Mouse (Mus musculus) MEL-GATA-1-ER (cell line): ENCODE data around the gene Hus1b.

Source experiments
- DNase-seq: peaks from one replicate; pipeline ENCODE4 v3.0.0-alpha.2; 2012; ENCODE audit warnings: low read depth; ENCODE audit errors: extremely low read depth

The Hus1b gene

GRCm38 (mm10) chr13:30947540-30947939 lies at the start of gene Hus1b:
Gene Hus1b, minus strand, starts transcription at chr13:30947759.
- no peak for DNase-seq

- DNase-seq: no peak
Observed at GRCm38 (mm10) chr13:30994249-30994858, 46.8 kb upstream of the Hus1b start.

GRCm38 (mm10) chr13:30993819-30994218 lies 46.3 kb upstream of the Hus1b start:
- no peak for DNase-seq

DNA sequence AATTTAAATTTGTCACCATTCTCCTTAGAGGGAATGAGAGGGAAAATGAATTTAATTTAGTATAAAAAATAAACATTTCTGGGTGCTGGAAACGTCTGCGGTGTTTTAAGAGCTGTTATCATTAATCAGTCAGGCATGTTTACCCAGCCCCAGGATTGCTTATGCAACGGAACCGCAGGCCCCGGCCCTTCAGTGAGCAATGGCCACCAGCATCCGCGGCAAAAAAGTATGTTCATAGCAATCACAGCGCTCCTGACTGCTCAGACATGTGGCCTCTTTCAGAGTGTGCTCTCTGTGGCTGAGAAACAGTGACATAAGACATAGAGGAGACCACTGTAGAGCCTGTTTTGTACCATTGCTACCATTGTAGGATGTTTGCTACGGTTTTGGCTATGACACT lies 42.7 kb upstream of the Hus1b start:
- DNase-seq: no peak

- DNase-seq: no peak
Observed at GRCm38 (mm10) chr13:30989710-30990109, 42.2 kb upstream of the Hus1b start.

- no peak for DNase-seq
Observed at GRCm38 (mm10) chr13:30987686-30988085, 40.1 kb upstream of the Hus1b start.

DNA sequence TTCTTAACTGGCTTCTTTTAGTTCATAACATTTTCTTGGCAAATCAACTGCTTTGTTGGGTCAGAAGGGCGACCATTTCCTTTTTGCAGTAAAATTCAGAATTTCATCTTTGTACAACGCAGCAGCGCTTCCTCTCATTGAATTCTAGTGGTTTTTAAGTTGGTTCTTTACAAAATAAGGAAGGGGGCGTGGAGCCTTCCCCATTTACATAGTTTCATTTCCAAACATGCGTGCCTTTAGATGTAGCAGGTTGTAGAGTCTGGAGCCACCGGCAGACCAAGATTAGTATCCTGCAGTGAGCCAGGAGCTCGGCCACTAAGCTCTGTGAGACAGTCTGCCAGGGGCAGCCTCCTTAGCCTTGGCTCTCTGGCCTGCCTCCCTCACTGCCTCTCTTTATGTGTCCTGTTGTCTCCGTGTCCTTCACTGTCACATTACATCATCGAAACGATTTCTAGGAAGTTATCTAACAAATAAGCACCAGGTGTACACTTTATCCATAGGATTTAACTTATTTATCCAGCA lies 39.4 kb upstream of the Hus1b start:
- no peak for DNase-seq

DNA sequence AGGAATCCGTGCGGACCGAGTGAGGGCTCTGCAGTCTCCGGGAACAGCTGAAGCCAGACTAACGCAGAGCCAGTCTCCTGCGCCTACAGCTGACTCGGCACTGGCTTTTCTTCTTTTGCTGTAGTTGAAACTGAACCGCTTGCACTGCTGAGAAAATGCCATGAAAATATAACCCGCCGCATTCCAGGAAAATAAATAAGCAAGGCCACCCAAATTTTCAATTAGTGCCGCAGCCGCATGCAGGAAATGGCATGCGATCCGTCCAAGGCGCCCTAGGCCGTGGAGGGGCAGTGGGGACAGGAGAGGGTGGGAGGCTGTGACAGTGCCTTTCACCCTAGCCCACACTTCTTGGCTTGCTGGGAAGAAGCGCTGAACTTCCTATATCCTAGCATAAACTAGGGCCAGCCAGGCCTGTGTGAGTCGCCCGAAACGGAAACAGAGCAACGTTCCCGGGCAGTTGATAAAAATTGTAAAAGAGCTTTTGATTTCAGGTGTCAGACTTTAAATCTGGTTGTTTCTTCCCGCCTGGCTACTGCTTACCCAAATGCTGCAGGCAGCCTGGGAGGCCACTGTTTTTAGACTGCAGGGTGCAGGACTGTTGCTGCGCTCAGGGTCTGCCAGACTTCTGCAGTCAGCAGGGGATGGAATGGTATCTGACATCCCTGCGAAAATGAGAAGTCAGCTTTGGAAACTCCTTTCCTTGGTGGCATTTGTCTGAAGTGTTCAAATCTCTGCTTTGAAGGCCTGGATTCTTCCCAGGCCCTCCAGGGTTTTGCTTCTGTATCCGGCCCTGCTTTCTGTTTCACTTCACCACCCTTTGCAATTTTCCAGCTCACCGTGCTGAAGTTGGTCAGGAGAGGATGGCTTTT lies 38.3 kb upstream of the Hus1b start:
- no peak for DNase-seq

- DNase-seq: no peak
Observed at GRCm38 (mm10) chr13:30985275-30985597, 37.7 kb upstream of the Hus1b start.

GRCm38 (mm10) chr13:30981666-30982065 lies 34.1 kb upstream of the Hus1b start:
- DNase-seq: peak; percentile 33

DNA sequence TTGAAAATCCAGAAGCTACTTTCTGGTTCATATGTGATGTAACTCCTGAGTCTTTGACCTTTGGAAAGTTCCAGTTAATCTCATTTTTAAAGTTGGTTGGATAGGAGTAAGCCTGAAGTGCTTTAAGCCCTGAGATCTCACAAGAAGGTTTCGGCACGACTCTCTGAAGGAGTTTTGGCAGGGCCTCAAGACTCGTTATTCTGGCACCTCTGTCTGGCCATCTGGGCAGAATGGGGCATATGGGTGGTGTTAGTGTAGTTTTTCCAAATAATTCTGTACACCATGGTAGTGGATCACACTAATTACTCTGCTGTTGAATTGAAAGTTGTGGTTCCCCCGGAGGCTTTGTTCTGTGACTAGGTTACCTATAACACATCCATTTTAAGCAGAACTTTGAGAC lies 30.7 kb upstream of the Hus1b start:
- no peak for DNase-seq

- no peak for DNase-seq
Observed at GRCm38 (mm10) chr13:30976536-30977084, 29.1 kb upstream of the Hus1b start.

DNA sequence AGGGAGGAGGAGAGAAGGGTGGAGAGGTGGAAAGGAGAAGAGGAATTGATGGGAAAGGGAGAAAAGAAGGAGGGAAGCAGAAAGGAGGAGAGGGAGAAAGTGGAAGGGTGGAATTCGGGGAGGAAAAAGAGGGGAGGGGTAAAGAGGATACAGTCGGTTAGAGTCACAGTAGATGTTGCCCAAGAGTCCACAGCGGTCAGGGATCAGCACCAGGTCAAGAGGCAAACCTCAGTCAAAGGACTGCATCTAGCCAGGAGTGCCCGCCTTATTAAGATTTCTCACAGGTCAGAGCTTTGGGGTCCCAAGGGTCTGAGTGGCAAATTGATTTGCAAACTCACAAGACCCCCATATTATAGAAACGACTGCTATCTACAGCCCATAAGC lies 26.7 kb upstream of the Hus1b start:
- DNase-seq: no peak

DNA sequence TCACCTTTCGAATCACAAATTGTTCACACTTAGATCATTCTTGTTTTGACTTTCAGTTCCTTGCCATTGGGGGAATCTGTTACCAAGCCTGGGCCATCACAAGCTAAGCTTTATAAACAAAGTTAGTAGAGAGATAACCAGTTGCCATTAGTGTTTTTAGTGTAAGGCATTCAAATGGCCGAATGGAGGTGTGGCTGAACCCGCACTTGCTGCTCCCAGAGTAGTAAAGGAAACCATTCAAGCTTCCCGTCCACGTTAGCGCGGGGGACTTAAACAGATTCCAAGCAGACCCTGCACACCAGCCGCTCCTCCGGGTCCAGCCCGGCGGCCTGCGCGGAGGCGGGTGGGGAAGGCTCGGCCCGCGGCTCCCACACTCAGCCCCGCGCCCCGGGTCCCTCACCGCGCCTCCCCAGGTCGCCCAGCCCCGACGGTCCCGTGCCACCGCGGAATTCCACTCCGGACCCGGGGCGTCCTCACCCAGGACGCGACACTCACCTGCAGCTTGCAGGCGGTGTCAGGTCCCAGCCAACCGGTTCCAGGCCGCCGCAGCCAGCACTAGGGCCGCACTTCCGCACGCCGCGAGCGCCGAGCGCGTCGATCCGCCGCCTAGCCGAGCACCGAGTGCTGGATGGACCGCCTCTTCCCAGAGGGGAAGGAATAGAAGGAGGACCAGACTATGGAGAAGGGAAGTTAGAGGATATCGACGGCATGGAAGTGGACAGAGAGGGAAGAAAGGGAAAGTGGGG lies 26.1 kb upstream of the Hus1b start, which contains the start of the genes Exoc2 and Gm5447:
Exoc2 (minus strand) TSS at position 593 of the 746 bp plus-strand sequence.
Gm5447 (plus strand) TSS at position 704 of the 746 bp plus-strand sequence.
- peak; percentile 42 for DNase-seq

- DNase-seq: peak; percentile 80
Observed at GRCm38 (mm10) chr13:30972102-30972501, 24.5 kb upstream of the Hus1b start.

GRCm38 (mm10) chr13:30971047-30971446 lies 23.5 kb upstream of the Hus1b start:
- DNase-seq: no peak

DNA sequence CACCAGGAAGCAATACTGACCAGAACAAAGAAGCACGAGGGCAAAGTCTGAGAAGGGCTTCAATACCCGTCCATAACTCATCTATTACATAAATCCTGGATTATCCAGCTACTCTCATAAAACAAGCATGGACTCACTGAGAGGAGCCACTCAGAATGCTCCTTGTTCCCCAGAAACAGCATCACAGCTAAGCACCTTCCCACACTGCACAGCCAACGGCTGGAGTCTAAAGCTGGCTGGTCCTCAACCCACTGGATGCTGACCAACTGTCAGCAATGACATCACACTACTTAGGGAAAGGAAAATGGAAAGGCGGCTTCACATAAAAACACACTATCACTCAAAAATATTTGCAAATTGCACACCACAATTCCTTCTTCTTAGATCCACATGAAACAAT lies 20.8 kb upstream of the Hus1b start:
- no peak for DNase-seq

GRCm38 (mm10) chr13:30966507-30966911 lies 18.9 kb upstream of the Hus1b start:
- no peak for DNase-seq

DNA sequence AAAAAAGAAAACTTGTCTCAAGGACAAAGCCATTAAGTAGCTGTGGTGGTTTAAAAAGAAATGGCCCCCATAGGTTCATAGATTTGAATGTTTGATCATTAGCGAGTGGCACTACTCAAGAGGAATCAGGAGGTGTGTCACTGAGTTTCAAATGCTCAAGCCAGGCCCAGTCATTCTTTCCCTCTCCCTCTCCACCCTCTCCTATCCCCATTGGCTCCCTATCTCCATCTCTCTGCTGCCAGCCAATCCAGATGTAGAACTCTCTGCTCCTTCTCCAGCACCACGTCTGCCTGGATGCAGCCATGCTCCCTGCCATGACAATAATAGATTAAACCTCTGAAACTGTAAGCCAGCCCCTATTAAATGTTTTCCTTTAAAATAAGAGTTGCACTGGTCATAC lies 14.4 kb upstream of the Hus1b start:
- no peak for DNase-seq

GRCm38 (mm10) chr13:30960714-30961113 lies 13.2 kb upstream of the Hus1b start:
- no peak for DNase-seq

- no peak for DNase-seq
Observed at GRCm38 (mm10) chr13:30953580-30953979, 6.0 kb upstream of the Hus1b start.

- no peak for DNase-seq
Observed at GRCm38 (mm10) chr13:30952044-30952443, 4.5 kb upstream of the Hus1b start.
